Mouse (Mus musculus) stomach, postnatal 0 days (tissue): ENCODE data around the gene Cenpj. TPM values are rescaled to one million over a fixed set of nuclear protein-coding genes. Genes with fewer than 3 reads are reported as not detected.

Experiments used
- ATAC-seq: fragments of 200-750 bp; cut with Nextera tagmentation; 2 replicates; pipeline ENCODE4 v1.8.0; 2017; ENCODE audit not compliant: low FRiP score, low TSS enrichment
- DNase-seq: peaks from one replicate; pipeline ENCODE4 v3.0.0-alpha.2; 2016; ENCODE audit warnings: low spot score
- H3K27ac ChIP-seq: fragments of 300-500 bp; sonication (generic); replicated peaks from 2 replicates; pipeline ENCODE4 v1.5.1; 2014; ENCODE audit warnings: mild to moderate bottlenecking, control low read depth
- H3K27me3 ChIP-seq: fragments of 300-500 bp; sonication (generic); 2 replicates; pipeline ENCODE4 v1.6.1; 2014; ENCODE audit warnings: low read length; ENCODE audit not compliant: control insufficient read depth, insufficient read depth
- H3K36me3 ChIP-seq: fragments of 300-500 bp; sonication (generic); 2 replicates; pipeline ENCODE4 v1.6.1; 2014; ENCODE audit warnings: low read length, mixed read lengths; ENCODE audit not compliant: control insufficient read depth, insufficient read depth
- H3K4me1 ChIP-seq: fragments of 300-500 bp; sonication (generic); replicated peaks from 2 replicates; pipeline ENCODE4 v1.6.1; 2014; ENCODE audit warnings: antibody characterized with exemption; ENCODE audit not compliant: control insufficient read depth, insufficient read depth
- H3K4me2 ChIP-seq: fragments of 300-500 bp; sonication (generic); replicated peaks from 2 replicates; pipeline ENCODE4 v1.6.1; 2014; ENCODE audit warnings: low read depth, mild to moderate bottlenecking, control low read depth, moderate library complexity
- H3K4me3 ChIP-seq: fragments of 300-500 bp; sonication (generic); 2 replicates; pipeline ENCODE4 v1.5.1; 2014; ENCODE audit warnings: low read depth, low read length, control low read depth
- H3K9ac ChIP-seq: fragments of 300-500 bp; sonication (generic); 2 replicates; pipeline ENCODE4 v1.6.1; 2014; ENCODE audit warnings: mild to moderate bottlenecking, low read length, control low read depth, mixed read lengths
- H3K9me3 ChIP-seq: fragments of 300-500 bp; sonication (generic); 2 replicates; pipeline ENCODE4 v1.6.1; 2016; ENCODE audit warnings: low read length; ENCODE audit not compliant: control insufficient read depth
- CTCF ChIP-seq: IDR thresholded peaks from 2 replicates; pipeline ENCODE4 v1.5.1; 2016; ENCODE audit warnings: antibody characterized with exemption, low read depth, mild to moderate bottlenecking, moderate library complexity
- EP300 ChIP-seq: optimal IDR thresholded peaks from 2 replicates; pipeline ENCODE3; 2016; ENCODE audit warnings: antibody characterized with exemption
- WGBS: fragments of 180-500 bp; shearing (Covaris S2); extraction: QIAGEN DNeasy Blood & Tissue Kit; methylation state at CpG from one replicate; pipeline ENCODE4 v1.1.7; 2014; 5-methylcytosine and 5-hydroxymethylcytosine counted together
- polyA plus RNA-seq: library from polyadenylated mRNA; unstranded; fragments of >200 nt; fragmentation: Nextera tagmentation; extraction: Ambion mirVana; gene quantifications from 2 replicates; pipeline ENCODE4 v1.2.1, GENCODE M21; 2015

Gene Cenpj
- polyA plus RNA-seq, 1 experiment from 2014 or later = 1.9 TPM

DNA sequence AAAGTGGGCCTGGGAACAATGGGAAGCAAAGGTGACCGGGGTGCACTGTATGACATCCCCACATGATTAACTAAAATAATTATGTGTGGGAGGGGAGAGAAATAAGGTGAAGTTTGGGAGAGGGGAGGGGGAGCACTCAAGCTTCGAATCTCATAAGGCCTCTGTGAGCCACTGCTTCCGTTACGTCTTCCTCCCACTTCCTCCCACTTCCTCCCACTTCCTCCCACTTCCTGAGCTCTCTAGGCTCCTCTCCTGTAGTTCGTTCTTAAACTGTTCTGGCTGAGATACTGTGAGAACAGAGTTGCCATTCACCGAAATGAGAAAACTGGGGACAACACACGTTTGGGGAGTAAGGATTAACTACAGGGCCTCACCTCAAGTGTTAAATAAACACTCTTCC lies 7.7 kb downstream of the Cenpj start:
- ATAC-seq = no peak
- Histone ChIP-seq H3K4me2 (no peak overlapping the region), H3K4me1 (no peaks in the 10 kb centered on the region), H3K36me3 (peaks cover 3% of the 10 kb centered on the region), H3K9ac (no peak overlapping the region), H3K27ac (no peak overlapping the region), H3K4me3 (no peak overlapping the region), H3K9me3 (no peaks in the 10 kb centered on the region), H3K27me3 (no peaks in the 10 kb centered on the region)
- TF ChIP-seq CTCF (no peak), EP300 (no peak)
- WGBS = 71% methylated on average over 7 of the region's 7 CpGs
- DNase-seq = no peak

DNA sequence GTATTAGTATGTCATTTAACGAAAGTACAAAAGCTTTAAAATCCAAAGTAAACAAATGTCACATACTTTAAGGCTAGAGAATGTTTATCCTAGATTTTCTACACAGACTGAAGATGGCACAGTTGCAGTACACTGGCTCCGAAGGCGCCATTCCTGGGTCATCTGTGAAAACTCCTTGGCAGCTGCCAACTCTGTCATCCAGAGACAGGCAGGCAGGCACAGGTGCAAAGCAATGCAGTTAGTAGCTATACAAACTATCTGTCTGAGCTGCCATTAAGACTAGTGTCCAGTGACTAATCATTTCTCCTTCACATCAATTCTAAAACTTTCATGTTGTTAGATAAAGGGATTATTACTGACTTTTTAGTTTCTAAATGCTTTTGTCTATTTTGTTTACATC lies 16.1 kb downstream of the Cenpj start:
- 71% methylated on average over 3 of the region's 3 CpGs for WGBS

GRCm38 (mm10) chr14:56554716-56555115 lies 20.5 kb downstream of the Cenpj start:
- Histone ChIP-seq H3K36me3 (no peaks in the 10 kb centered on the region), H3K4me1 (no peaks in the 10 kb centered on the region), H3K4me3 (no peak overlapping the region), H3K4me2 (no peak overlapping the region), H3K27me3 (no peaks in the 10 kb centered on the region), H3K9ac (no peak overlapping the region), H3K9me3 (no peaks in the 10 kb centered on the region), H3K27ac (no peak overlapping the region)
- no peak for TF ChIP-seq EP300
- no peak for TF ChIP-seq CTCF
- no peak for ATAC-seq
- DNase-seq = no peak
- 92% methylated on average over 2 of the region's 2 CpGs for WGBS

More for the DNA sequence above, 16.1 kb downstream of the Cenpj start:
- DNase-seq = no peak
- Histone ChIP-seq H3K27me3 (no peaks in the 10 kb centered on the region), H3K36me3 (peaks cover 3% of the 10 kb centered on the region), H3K4me3 (no peak overlapping the region), H3K9ac (no peak overlapping the region), H3K4me2 (no peak overlapping the region), H3K27ac (no peak overlapping the region), H3K4me1 (no peaks in the 10 kb centered on the region), H3K9me3 (no peaks in the 10 kb centered on the region)
- no peak for TF ChIP-seq CTCF
- ATAC-seq = no peak

DNA sequence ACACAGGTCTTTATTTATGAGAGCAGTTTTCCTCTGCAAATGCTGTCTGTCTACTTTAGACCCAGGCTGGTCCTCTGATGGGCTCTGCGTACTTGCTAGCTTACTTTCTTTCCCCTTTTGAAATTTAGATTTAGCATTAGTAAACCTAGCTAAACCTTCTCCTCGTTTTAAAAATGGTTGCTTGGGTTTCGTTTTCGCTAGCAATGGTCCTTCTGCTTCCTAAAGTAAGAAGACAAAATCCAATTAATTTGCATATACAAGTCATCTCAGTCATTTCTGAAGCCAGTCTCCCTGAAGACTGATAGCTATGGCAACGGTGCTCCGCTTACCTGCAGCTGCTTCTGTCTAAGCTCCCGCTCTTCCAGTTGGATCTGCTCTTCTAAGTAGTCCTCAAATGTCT lies 21.9 kb downstream of the Cenpj start:
- Histone ChIP-seq H3K4me3 (no peak overlapping the region), H3K4me1 (no peaks in the 10 kb centered on the region), H3K27me3 (no peaks in the 10 kb centered on the region), H3K9ac (no peak overlapping the region), H3K27ac (no peak overlapping the region), H3K4me2 (no peak overlapping the region), H3K9me3 (no peaks in the 10 kb centered on the region), H3K36me3 (no peaks in the 10 kb centered on the region)
- no peak for TF ChIP-seq CTCF
- ATAC-seq = no peak
- 94% methylated on average over 7 of the region's 7 CpGs for WGBS
- DNase-seq = no peak

- no peaks in the 10 kb centered on the region for H3K27me3 ChIP-seq
- no peak overlapping the region for H3K27ac ChIP-seq
- WGBS = 91% methylated on average over 6 of the region's 6 CpGs
- TF ChIP-seq CTCF = no peak
- no peak for TF ChIP-seq EP300
- H3K4me2 ChIP-seq = no peak overlapping the region
- H3K9me3 ChIP-seq = no peaks in the 10 kb centered on the region
- H3K9ac ChIP-seq = no peak overlapping the region
- H3K4me3 ChIP-seq = no peak overlapping the region
- DNase-seq (no peak), ATAC-seq (no peak)
- no peaks in the 10 kb centered on the region for H3K4me1 ChIP-seq
- H3K36me3 ChIP-seq = no peaks in the 10 kb centered on the region
These were observed 22.3 kb downstream of the Cenpj start for GRCm38 (mm10) chr14:56552924-56553323.

DNA sequence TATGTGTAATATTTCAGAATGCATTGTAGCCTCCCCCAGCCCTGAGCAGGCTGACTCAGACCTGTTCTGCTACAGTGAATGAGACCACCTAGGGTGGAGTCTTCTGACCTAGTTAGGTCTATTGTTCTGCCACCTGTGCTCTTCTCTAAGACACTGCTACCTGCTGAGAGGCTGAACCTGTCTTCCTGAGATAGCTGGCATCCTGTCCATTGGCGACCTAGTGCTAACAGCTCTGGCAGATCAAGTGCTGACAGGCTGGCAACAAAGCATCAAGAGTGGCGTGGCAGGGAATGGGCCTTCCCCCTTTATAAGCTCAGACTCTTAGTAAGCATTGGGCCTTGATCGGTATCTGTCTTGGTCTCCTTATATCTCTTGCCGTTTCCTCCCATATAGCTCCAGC lies 24.3 kb downstream of the Cenpj start:
- H3K27me3 ChIP-seq = no peaks in the 10 kb centered on the region
- no peak overlapping the region for H3K27ac ChIP-seq
- H3K9me3 ChIP-seq = no peaks in the 10 kb centered on the region
- WGBS = 76% methylated on average over 4 of the region's 4 CpGs
- no peak overlapping the region for H3K4me2 ChIP-seq
- no peak overlapping the region for H3K9ac ChIP-seq
- ATAC-seq = no peak
- no peaks in the 10 kb centered on the region for H3K36me3 ChIP-seq
- no peaks in the 10 kb centered on the region for H3K4me1 ChIP-seq
- TF ChIP-seq EP300 (no peak), CTCF (no peak)
- H3K4me3 ChIP-seq = no peak overlapping the region
- DNase-seq = no peak
